Mouse (Mus musculus): ENCODE data around the gene Gm813. TPM values are rescaled to one million over a fixed set of nuclear protein-coding genes. Genes with fewer than 3 reads are reported as not detected.

Gm813 gene
- polyA plus RNA-seq, 1 experiment from 2014 or later = not detected

DNA sequence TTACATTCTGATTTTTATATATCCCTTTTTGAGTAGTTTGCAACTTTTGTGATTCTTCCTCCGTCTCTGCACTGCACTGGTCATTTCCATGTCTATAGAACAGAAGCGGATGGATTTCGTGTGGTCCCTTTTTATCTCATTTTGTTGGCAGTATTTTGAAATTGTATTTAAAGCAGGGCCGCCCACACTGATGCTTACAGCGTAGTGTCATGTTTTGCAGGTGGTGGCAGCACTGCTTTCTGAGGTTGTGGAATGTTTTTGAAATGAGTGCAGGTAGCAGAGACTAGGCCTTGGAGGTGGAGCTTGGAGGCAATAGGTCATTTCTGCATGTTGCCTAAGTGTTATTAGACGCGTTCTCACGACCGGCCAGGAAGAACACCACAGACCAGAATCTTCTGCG is 33.2 kb upstream of the Gm813 start:
- Histone ChIP-seq H3K4me2 (ENCODE audit: low read depth, severe bottlenecking) (no peak overlapping the region), H3K9ac (ENCODE audit: low read length) (no peak overlapping the region), H3K27me3 (ENCODE audit: control insufficient read depth, insufficient read depth, low read length) (no peaks in the 10 kb centered on the region), H3K27ac (replicated peaks; ENCODE audit: low read depth, low read length) (no peak overlapping the region), H3K4me1 (ENCODE audit: control insufficient read depth, insufficient read depth, low read length) (no peaks in the 10 kb centered on the region), H3K4me3 (ENCODE audit: low read depth, low read length) (no peak overlapping the region), H3K9me3 (ENCODE audit: control insufficient read depth, low read length) (no peaks in the 10 kb centered on the region), H3K36me3 (ENCODE audit: control insufficient read depth, insufficient read depth, low read length) (no peaks in the 10 kb centered on the region)
- no peak for DNase-seq (ENCODE audit: low spot score)
- no peak for ATAC-seq (ENCODE audit: insufficient number of reproducible peaks, low FRiP score, low TSS enrichment, low read depth)
- 94% methylated on average over 10 of the region's 10 CpGs for WGBS

- Histone ChIP-seq H3K36me3 (ENCODE audit: control insufficient read depth, insufficient read depth, low read length) (no peaks in the 10 kb centered on the region), H3K27ac (replicated peaks; ENCODE audit: low read depth, low read length) (no peak within 1 kb of the TSS), H3K27me3 (ENCODE audit: control insufficient read depth, insufficient read depth, low read length) (no peaks in the 10 kb centered on the region), H3K4me3 (ENCODE audit: low read depth, low read length) (no peak within 1 kb of the TSS), H3K9me3 (ENCODE audit: control insufficient read depth, low read length) (no peaks in the 10 kb centered on the region), H3K4me2 (ENCODE audit: low read depth, severe bottlenecking) (no peak within 1 kb of the TSS), H3K9ac (ENCODE audit: low read length) (no peak within 1 kb of the TSS), H3K4me1 (ENCODE audit: control insufficient read depth, insufficient read depth, low read length) (no peaks in the 10 kb centered on the region; the same call in 1 of the 2 replicates)
- WGBS = 93% methylated on average over 3 of the region's 3 CpGs
- DNase-seq (ENCODE audit: low spot score) (no peak), ATAC-seq (ENCODE audit: insufficient number of reproducible peaks, low FRiP score, low TSS enrichment, low read depth) (no peak)
Observed at GRCm38 (mm10) chr16:58638689-58639175, 22.0 kb upstream of the Gm813 start, which contains the start of gene E330017A01Rik. Gene E330017A01Rik (minus strand): TSS chr16:58638739.

GRCm38 (mm10) chr16:58638016-58638415 is 21.2 kb upstream of the Gm813 start:
- DNase-seq (ENCODE audit: low spot score) (no peak), ATAC-seq (ENCODE audit: insufficient number of reproducible peaks, low FRiP score, low TSS enrichment, low read depth) (no peak)
- H3K27me3 ChIP-seq (ENCODE audit: control insufficient read depth, insufficient read depth, low read length) = no peaks in the 10 kb centered on the region
- WGBS = 73% methylated on average over 7 of the region's 7 CpGs
- no peak overlapping the region for H3K4me3 ChIP-seq (ENCODE audit: low read depth, low read length)
- H3K36me3 ChIP-seq (ENCODE audit: control insufficient read depth, insufficient read depth, low read length) = no peaks in the 10 kb centered on the region
- no peaks in the 10 kb centered on the region for H3K9me3 ChIP-seq (ENCODE audit: control insufficient read depth, low read length)
- H3K4me1 ChIP-seq (ENCODE audit: control insufficient read depth, insufficient read depth, low read length) = no peaks in the 10 kb centered on the region; the same call in 1 of the 2 replicates
- H3K9ac ChIP-seq (ENCODE audit: low read length) = no peak overlapping the region
- no peak overlapping the region for H3K27ac ChIP-seq (replicated peaks; ENCODE audit: low read depth, low read length)
- H3K4me2 ChIP-seq (ENCODE audit: low read depth, severe bottlenecking) = no peak overlapping the region

- no peaks in the 10 kb centered on the region for H3K27me3 ChIP-seq (ENCODE audit: control insufficient read depth, insufficient read depth, low read length)
- no peak overlapping the region for H3K4me3 ChIP-seq (ENCODE audit: low read depth, low read length)
- DNase-seq (ENCODE audit: low spot score) (no peak), ATAC-seq (ENCODE audit: insufficient number of reproducible peaks, low FRiP score, low TSS enrichment, low read depth) (no peak)
- H3K9me3 ChIP-seq (ENCODE audit: control insufficient read depth, low read length) = no peaks in the 10 kb centered on the region
- no peak overlapping the region for H3K27ac ChIP-seq (replicated peaks; ENCODE audit: low read depth, low read length)
- no peaks in the 10 kb centered on the region; the same call in 1 of the 2 replicates for H3K4me1 ChIP-seq (ENCODE audit: control insufficient read depth, insufficient read depth, low read length)
- no peak overlapping the region for H3K9ac ChIP-seq (ENCODE audit: low read length)
- no peaks in the 10 kb centered on the region for H3K36me3 ChIP-seq (ENCODE audit: control insufficient read depth, insufficient read depth, low read length)
- 83% methylated on average over 4 of the region's 4 CpGs for WGBS
- H3K4me2 ChIP-seq (ENCODE audit: low read depth, severe bottlenecking) = no peak overlapping the region
Observed at GRCm38 (mm10) chr16:58637448-58637847, 20.7 kb upstream of the Gm813 start.

DNA sequence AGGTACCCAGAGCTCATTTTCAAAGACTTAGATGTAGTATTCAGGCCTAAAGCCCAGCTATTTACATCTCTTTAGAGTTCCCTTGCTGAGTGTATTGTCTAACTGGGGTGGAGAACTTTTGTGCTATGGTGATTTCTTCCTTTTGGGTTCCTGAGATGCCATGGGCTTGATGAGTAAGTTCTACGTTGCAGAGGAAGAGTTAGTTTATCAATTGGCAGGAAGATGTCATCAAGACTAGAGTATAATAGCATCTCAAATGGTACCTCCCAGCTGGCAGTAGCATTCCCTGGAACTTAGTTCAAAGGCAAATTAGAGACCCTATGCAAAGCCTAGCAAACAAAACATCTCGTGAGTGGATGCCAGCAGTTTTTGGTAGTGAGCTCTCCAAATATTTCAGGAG is 19.1 kb upstream of the Gm813 start:
- no peaks in the 10 kb centered on the region for H3K27me3 ChIP-seq (ENCODE audit: control insufficient read depth, insufficient read depth, low read length)
- H3K36me3 ChIP-seq (ENCODE audit: control insufficient read depth, insufficient read depth, low read length) = no peaks in the 10 kb centered on the region
- no peak for ATAC-seq (ENCODE audit: insufficient number of reproducible peaks, low FRiP score, low TSS enrichment, low read depth)
- no peaks in the 10 kb centered on the region for H3K9me3 ChIP-seq (ENCODE audit: control insufficient read depth, low read length)
- H3K4me3 ChIP-seq (ENCODE audit: low read depth, low read length) = no peak overlapping the region
- no peak overlapping the region for H3K4me2 ChIP-seq (ENCODE audit: low read depth, severe bottlenecking)
- H3K27ac ChIP-seq (replicated peaks; ENCODE audit: low read depth, low read length) = no peak overlapping the region
- whole genome bisulfite sequencing = 63% methylated on average over 2 of the region's 2 CpGs
- H3K9ac ChIP-seq (ENCODE audit: low read length) = no peak overlapping the region
- DNase-seq (ENCODE audit: low spot score) = no peak
- no peaks in the 10 kb centered on the region; the same call in 1 of the 2 replicates for H3K4me1 ChIP-seq (ENCODE audit: control insufficient read depth, insufficient read depth, low read length)

DNA sequence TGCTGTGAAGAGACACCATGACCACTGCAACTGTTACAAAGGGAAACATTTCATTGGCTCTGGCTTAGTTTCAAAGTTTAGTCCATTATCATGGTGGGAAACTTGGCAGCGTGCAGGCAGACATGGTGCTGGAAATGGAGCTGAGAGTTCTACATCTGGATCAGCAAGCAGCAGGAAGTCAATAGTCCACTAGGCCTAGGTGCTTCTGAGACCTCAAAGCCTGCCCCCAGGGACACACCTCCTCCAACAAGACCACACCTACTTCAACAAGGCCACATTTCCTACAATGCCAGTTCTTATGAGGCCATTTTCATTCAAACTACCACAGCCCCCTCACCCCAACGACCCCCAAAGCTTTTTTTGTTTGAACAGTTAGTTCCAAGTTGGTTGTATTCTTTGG is 13.0 kb upstream of the Gm813 start:
- no peak overlapping the region for H3K9ac ChIP-seq (ENCODE audit: low read length)
- no peak overlapping the region for H3K4me2 ChIP-seq (ENCODE audit: low read depth, severe bottlenecking)
- H3K9me3 ChIP-seq (ENCODE audit: control insufficient read depth, low read length) = no peaks in the 10 kb centered on the region
- H3K27ac ChIP-seq (replicated peaks; ENCODE audit: low read depth, low read length) = no peak overlapping the region
- WGBS = 73% methylated on average over 2 of the region's 2 CpGs
- no peak overlapping the region for H3K4me3 ChIP-seq (ENCODE audit: low read depth, low read length)
- no peaks in the 10 kb centered on the region for H3K36me3 ChIP-seq (ENCODE audit: control insufficient read depth, insufficient read depth, low read length)
- H3K27me3 ChIP-seq (ENCODE audit: control insufficient read depth, insufficient read depth, low read length) = no peaks in the 10 kb centered on the region
- DNase-seq (ENCODE audit: low spot score) = no peak
- H3K4me1 ChIP-seq (ENCODE audit: control insufficient read depth, insufficient read depth, low read length) = no peaks in the 10 kb centered on the region
- no peak for ATAC-seq (ENCODE audit: insufficient number of reproducible peaks, low FRiP score, low TSS enrichment, low read depth)

GRCm38 (mm10) chr16:58628968-58629367 is 12.2 kb upstream of the Gm813 start:
- DNase-seq (ENCODE audit: low spot score) = no peak
- 91% methylated on average over 5 of the region's 5 CpGs for WGBS
- H3K36me3 ChIP-seq (ENCODE audit: control insufficient read depth, insufficient read depth, low read length) = no peaks in the 10 kb centered on the region

GRCm38 (mm10) chr16:58628336-58628680 is 11.5 kb upstream of the Gm813 start:
- Histone ChIP-seq H3K4me3 (ENCODE audit: low read depth, low read length) (no peak overlapping the region), H3K36me3 (ENCODE audit: control insufficient read depth, insufficient read depth, low read length) (no peaks in the 10 kb centered on the region), H3K4me2 (ENCODE audit: low read depth, severe bottlenecking) (no peak overlapping the region), H3K9me3 (ENCODE audit: control insufficient read depth, low read length) (no peaks in the 10 kb centered on the region), H3K27ac (replicated peaks; ENCODE audit: low read depth, low read length) (no peak overlapping the region), H3K4me1 (ENCODE audit: control insufficient read depth, insufficient read depth, low read length) (no peaks in the 10 kb centered on the region), H3K9ac (ENCODE audit: low read length) (no peak overlapping the region), H3K27me3 (ENCODE audit: control insufficient read depth, insufficient read depth, low read length) (no peaks in the 10 kb centered on the region)
- no peak for DNase-seq (ENCODE audit: low spot score)
- 93% methylated on average over 2 of the region's 2 CpGs for WGBS
- no peak for ATAC-seq (ENCODE audit: insufficient number of reproducible peaks, low FRiP score, low TSS enrichment, low read depth)

More at GRCm38 (mm10) chr16:58628968-58629367, 12.2 kb upstream of the Gm813 start:
- no peak overlapping the region for H3K4me2 ChIP-seq (ENCODE audit: low read depth, severe bottlenecking)
- H3K27ac ChIP-seq (replicated peaks; ENCODE audit: low read depth, low read length) = no peak overlapping the region
- H3K27me3 ChIP-seq (ENCODE audit: control insufficient read depth, insufficient read depth, low read length) = no peaks in the 10 kb centered on the region
- H3K9ac ChIP-seq (ENCODE audit: low read length) = no peak overlapping the region
- no peak for ATAC-seq (ENCODE audit: insufficient number of reproducible peaks, low FRiP score, low TSS enrichment, low read depth)
- no peaks in the 10 kb centered on the region for H3K4me1 ChIP-seq (ENCODE audit: control insufficient read depth, insufficient read depth, low read length)
- no peak overlapping the region for H3K4me3 ChIP-seq (ENCODE audit: low read depth, low read length)
- no peaks in the 10 kb centered on the region for H3K9me3 ChIP-seq (ENCODE audit: control insufficient read depth, low read length)

Data from limb, embryonic 11.5 days (tissue).